ENCODE assay signal across 8 mouse cellular contexts in the genomic region with DNA sequence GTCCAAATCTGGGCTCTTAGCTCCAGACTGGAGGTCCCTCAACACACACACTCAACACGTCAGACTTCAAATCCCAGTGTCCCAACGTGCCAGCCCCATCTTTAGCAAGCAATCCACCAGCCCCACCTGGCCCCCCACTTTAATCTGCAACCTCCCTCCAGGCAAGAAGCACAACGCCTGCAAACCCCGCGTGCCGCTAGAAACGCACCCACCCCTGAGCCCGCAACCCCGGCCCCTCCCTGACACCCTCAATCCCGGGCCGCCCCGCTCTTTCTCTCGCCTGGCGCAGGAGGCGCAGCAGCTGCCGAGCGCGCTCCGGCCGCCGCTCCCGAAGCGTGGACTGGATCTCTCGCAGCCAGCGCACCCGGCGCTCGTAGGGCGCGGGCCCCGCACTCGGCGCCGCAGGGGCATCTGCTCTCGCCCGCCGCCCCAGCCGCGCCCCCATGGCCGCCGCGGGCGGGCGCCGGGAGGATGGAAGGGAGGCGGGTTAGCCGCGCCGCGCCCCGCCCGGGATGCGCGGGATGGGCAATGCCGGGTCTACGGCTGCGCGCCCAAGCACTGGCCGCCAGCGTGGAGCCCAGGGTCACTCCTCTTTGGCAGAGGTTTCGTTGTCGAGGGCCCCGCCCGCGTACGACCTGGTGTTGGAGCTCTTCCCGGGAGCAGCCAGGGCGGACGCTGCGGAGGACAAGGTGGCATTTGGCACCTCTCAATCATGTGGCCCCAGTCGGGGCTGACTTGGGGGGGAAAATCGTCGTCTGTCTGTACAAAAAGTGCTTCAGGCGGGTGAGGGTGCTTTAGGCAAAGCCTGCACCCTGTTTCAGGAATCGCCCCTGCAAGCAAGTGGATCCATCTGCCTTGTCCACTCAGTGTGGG. TPM values are rescaled to one million over a fixed set of nuclear protein-coding genes. Genes with fewer than 3 reads are reported as not detected.
A peak's percentile ranks its signal among the peaks of the same experiment; 100 is the strongest.
DNase-seq lines count a peak whose midpoint lies in the region; ATAC-seq and TF ChIP-seq lines count a peak whose summit lies in the region.

A gene (minus strand): TSS at position 655 of the 873 bp plus-strand sequence.

- 0 out of 2 replicates have a peak, but pooled peaks cover 3% of the 10 kb centered on the region for H3K4me1 ChIP-seq in cortical plate, adult 2 months (ENCODE audit: control insufficient read depth, insufficient read depth, low read length)
- H3K4me1 ChIP-seq in intestine, postnatal 0 days (replicated peaks; ENCODE audit: control insufficient read depth, insufficient read depth, low read length), result 0 out of 2 replicates have a peak, but pooled peaks cover 5% of the 10 kb centered on the region
- H3K4me1 ChIP-seq in limb, embryonic 12.5 days (replicated peaks), result peaks cover 39% of the 10 kb centered on the region
- peaks cover 27% of the 10 kb centered on the region for H3K4me1 ChIP-seq in midbrain, postnatal 0 days (ENCODE audit: insufficient read depth, low read length)

- H3K27me3 ChIP-seq in intestine, postnatal 0 days (replicated peaks; ENCODE audit: control insufficient read depth, insufficient read depth, low read length), result peaks cover 31% of the 10 kb centered on the region
- H3K27me3 ChIP-seq in limb, embryonic 12.5 days, result peaks cover 49% of the 10 kb centered on the region
- H3K27me3 ChIP-seq in midbrain, postnatal 0 days (ENCODE audit: insufficient read depth, low read length), result no peaks in the 10 kb centered on the region

- peak within 1 kb of the TSS; percentile 88 for H3K4me2 ChIP-seq in intestine, postnatal 0 days (replicated peaks; ENCODE audit: low read depth)
- H3K4me2 ChIP-seq in limb, embryonic 12.5 days, result peak within 1 kb of the TSS; percentile 99
- peak within 1 kb of the TSS; percentile 83 for H3K4me2 ChIP-seq in midbrain, postnatal 0 days (ENCODE audit: low read depth, low read length, poor library complexity, severe bottlenecking)

- peak; percentile 26; the same call in 1 of the 2 replicates for ATAC-seq in intestine, postnatal 0 days
- ATAC-seq in limb, embryonic 12.5 days (ENCODE audit: insufficient number of reproducible peaks, insufficient read depth, low FRiP score, low TSS enrichment, low read depth), result 0 out of 2 replicates have a peak, but pooled peaks have one; percentile 34
- ATAC-seq in midbrain, postnatal 0 days (ENCODE audit: low FRiP score), result peak; percentile 59

- no peaks in the 10 kb centered on the region for H3K9me3 ChIP-seq in intestine, postnatal 0 days (ENCODE audit: control insufficient read depth)
- no peaks in the 10 kb centered on the region for H3K9me3 ChIP-seq in limb, embryonic 12.5 days
- H3K9me3 ChIP-seq in midbrain, postnatal 0 days (ENCODE audit: low read length), result no peaks in the 10 kb centered on the region

- H3K4me3 ChIP-seq in cortical plate, adult 2 months (ENCODE audit: insufficient read depth, low read length), result peak within 1 kb of the TSS; percentile 59
- H3K4me3 ChIP-seq in intestine, postnatal 0 days (ENCODE audit: low read depth, low read length), result peak within 1 kb of the TSS; percentile 54
- H3K4me3 ChIP-seq in limb, embryonic 12.5 days (replicated peaks), result peak within 1 kb of the TSS; percentile 66
- peak within 1 kb of the TSS; percentile 69 for H3K4me3 ChIP-seq in midbrain, postnatal 0 days (ENCODE audit: low read depth, low read length)

- no peak within 1 kb of the TSS for H3K27ac ChIP-seq in cortical plate, adult 2 months (ENCODE audit: insufficient read depth, low read length)
- no peak within 1 kb of the TSS for H3K27ac ChIP-seq in intestine, postnatal 0 days (ENCODE audit: low read depth, low read length)
- no peak within 1 kb of the TSS for H3K27ac ChIP-seq in limb, embryonic 12.5 days
- peak within 1 kb of the TSS; percentile 99 for H3K27ac ChIP-seq in midbrain, postnatal 0 days (ENCODE audit: low read depth, low read length)

- no peak for TF ChIP-seq POLR2A in cortical plate, adult 2 months (IDR thresholded peaks at IDR 0.05; ENCODE audit: extremely low read depth, insufficient read depth, low read length)

- peak within 1 kb of the TSS; percentile 45; the same call in 1 of the 2 replicates for H3K9ac ChIP-seq in intestine, postnatal 0 days (ENCODE audit: low read depth, low read length)
- peak within 1 kb of the TSS; percentile 81 for H3K9ac ChIP-seq in limb, embryonic 12.5 days (replicated peaks)
- H3K9ac ChIP-seq in midbrain, postnatal 0 days (replicated peaks; ENCODE audit: low read length, poor library complexity, severe bottlenecking), result peak within 1 kb of the TSS; percentile 97

- no peaks in the 10 kb centered on the region for H3K36me3 ChIP-seq in intestine, postnatal 0 days (ENCODE audit: control insufficient read depth, insufficient read depth)
- no peaks in the 10 kb centered on the region for H3K36me3 ChIP-seq in limb, embryonic 12.5 days
- peaks cover 21% of the 10 kb centered on the region for H3K36me3 ChIP-seq in midbrain, postnatal 0 days (ENCODE audit: insufficient read depth, low read length)

- no peak for TF ChIP-seq CTCF in cortical plate, adult 2 months (IDR thresholded peaks at IDR 0.05; ENCODE audit: extremely low read depth, insufficient read depth, low read length)
- no peak for TF ChIP-seq CTCF in intestine, postnatal 0 days (IDR thresholded peaks at IDR 0.05; ENCODE audit: low read depth)
- no peak for TF ChIP-seq CTCF in midbrain, postnatal 0 days (IDR thresholded peaks at IDR 0.05)

- 2% methylated on average over 75 of the region's 75 CpGs for WGBS in intestine, postnatal 0 days
- under 1% methylated on average over 75 of the region's 75 CpGs for WGBS in limb, embryonic 12.5 days
- under 1% methylated on average over 60 of the region's 75 CpGs for whole genome bisulfite sequencing in midbrain, postnatal 0 days

- DNase-seq in urinary bladder, postnatal 14 days (ENCODE audit: low spot score), result peak; percentile 50
- no peak for DNase-seq in urinary bladder, postnatal 25 days (ENCODE audit: low spot score)
- DNase-seq in heart, adult 18-20 months, result peak; percentile 67 to 76
- DNase-seq in midbrain, postnatal 0 days (ENCODE audit: low spot score), result peak; percentile 65
- DNase-seq in natural killer cell, adult 2 months (ENCODE audit: low spot score in 2 of 2), result no peak

RNA-seq across cellular contexts. Expression of the gene that starts here (rescaled TPM):
- polyA plus RNA-seq in cortical plate, adult 2 months (2012; rRNA removed), result 8.9 and 9.9 TPM in 2 replicates
- 1 to 10 TPM in 1 of 2 experiments, under 1 TPM in 1; 0.67 to 1.1 TPM for total RNA-seq in heart, adult 18-20 months (2021)
- polyA plus RNA-seq in intestine, postnatal 0 days (2015; fragmentation: Nextera tagmentation; extraction: Ambion mirVana), result 1.2 and 1.8 TPM in 2 replicates
- polyA plus RNA-seq in limb, embryonic 12.5 days (2016; fragmentation: Nextera tagmentation; extraction: Ambion mirVana), result 0.93 and 1.3 TPM in 2 replicates
- total RNA-seq in midbrain, postnatal 0 days (2014; rRNA removed), result 41.4 and 44.2 TPM in 2 replicates
- 37.5 and 39.5 TPM in 2 replicates for polyA plus RNA-seq in midbrain, postnatal 0 days (2015; fragmentation: Nextera tagmentation; extraction: Ambion mirVana)

Comparison
In these comparisons a context has a peak if more than half of its experiments do, and no peak if none do; other contexts are left out.
1. RNA of the gene that starts here (total RNA-seq): 41.4 to 44.2 TPM in midbrain, postnatal 0 days; 0.67 to 1.1 TPM in heart, adult 18-20 months; every median in the first group is over 10 times any median in the second.
2. DNase-seq: peak in urinary bladder, postnatal 14 days (single experiment), heart, adult 18-20 months (2 of 2) and midbrain, postnatal 0 days (single experiment); none in urinary bladder, postnatal 25 days (single experiment) and natural killer cell, adult 2 months (0 of 2).
3. H3K9ac ChIP-seq: peak in every context shown above with its lines; median percentile 97 in midbrain, postnatal 0 days; 81 in limb, embryonic 12.5 days; 45 in intestine, postnatal 0 days.
4. Peak in every context shown above with its lines, with median percentiles within 50 percentile points of each other: H3K4me3 ChIP-seq, ATAC-seq and H3K4me2 ChIP-seq.